Mouse (Mus musculus): ENCODE measurements at regions not wholly inside any gene's neighbourhood (a gene's known extent, or its start where the extent isn't known, plus 50 kb on each side); places are given as distances from the start of the nearest gene placed in this dataset.
A peak's percentile ranks its signal among the peaks of the same experiment; 100 is the strongest.
"Not testable (repeated sequence)": the region's sequence is repeated elsewhere in the genome, so short reads cannot be mapped to it uniquely, and the experiment has no call there.

- no peak overlapping the region for H3K9ac ChIP-seq (replicated peaks)
- 79% methylated on average over 3 of the region's 3 CpGs for WGBS
- H3K36me3 ChIP-seq: no peaks in the 10 kb centered on the region
- H3K27ac ChIP-seq: no peak overlapping the region
- H3K4me3 ChIP-seq (replicated peaks): no peak overlapping the region
- no peak for ATAC-seq
- 0 out of 2 replicates have a peak, but pooled peaks cover 3% of the 10 kb centered on the region for H3K4me1 ChIP-seq (replicated peaks)
- H3K27me3 ChIP-seq: no peaks in the 10 kb centered on the region
- no peak overlapping the region for H3K4me2 ChIP-seq (replicated peaks)
- no peaks in the 10 kb centered on the region for H3K9me3 ChIP-seq
Observed at GRCm38 (mm10) chr5:39215016-39215415, 338.4 kb upstream of the Clnk start.

- ATAC-seq: peak; percentile 56; the same call in 1 of the 2 replicates
- Histone ChIP-seq H3K36me3 (no peaks in the 10 kb centered on the region), H3K9me3 (no peaks in the 10 kb centered on the region), H3K4me2 (replicated peaks) (no peak overlapping the region), H3K4me3 (replicated peaks) (no peak overlapping the region), H3K27ac (no peak overlapping the region), H3K4me1 (replicated peaks) (0 out of 2 replicates have a peak, but pooled peaks cover 3% of the 10 kb centered on the region), H3K27me3 (no peaks in the 10 kb centered on the region), H3K9ac (replicated peaks) (no peak overlapping the region)
Observed at GRCm38 (mm10) chr5:39212550-39212949, 335.9 kb upstream of the Clnk start.

- ATAC-seq: no peak
- H3K9ac ChIP-seq (replicated peaks): no peak overlapping the region
Observed at GRCm38 (mm10) chr5:39198856-39199255, 322.2 kb upstream of the Clnk start.

GRCm38 (mm10) chr5:39191153-39191552 lies 314.5 kb upstream of the Clnk start:
- H3K9me3 ChIP-seq; H3K4me1 ChIP-seq (replicated peaks); H3K27ac ChIP-seq; H3K9ac ChIP-seq (replicated peaks); H3K36me3 ChIP-seq; H3K4me2 ChIP-seq (replicated peaks); H3K27me3 ChIP-seq; ATAC-seq; H3K4me3 ChIP-seq (replicated peaks): not testable (repeated sequence)
- WGBS: 87% methylated on average over 3 of the region's 4 CpGs

More at GRCm38 (mm10) chr5:39198856-39199255, 322.2 kb upstream of the Clnk start:
- Histone ChIP-seq H3K4me2 (replicated peaks) (no peak overlapping the region), H3K9me3 (no peaks in the 10 kb centered on the region), H3K36me3 (no peaks in the 10 kb centered on the region), H3K4me3 (replicated peaks) (no peak overlapping the region), H3K27me3 (no peaks in the 10 kb centered on the region), H3K27ac (no peak overlapping the region), H3K4me1 (replicated peaks) (no peaks in the 10 kb centered on the region)

GRCm38 (mm10) chr5:39181616-39182402 lies 305.2 kb upstream of the Clnk start:
- H3K36me3 ChIP-seq: no peaks in the 10 kb centered on the region
- no peak overlapping the region for H3K4me3 ChIP-seq (replicated peaks)
- peaks cover 12% of the 10 kb centered on the region; the same call in 1 of the 2 replicates for H3K4me1 ChIP-seq (replicated peaks)
- H3K4me2 ChIP-seq (replicated peaks): no peak overlapping the region
- no peak overlapping the region for H3K9ac ChIP-seq (replicated peaks)
- ATAC-seq: peak; percentile 90
- H3K9me3 ChIP-seq: no peaks in the 10 kb centered on the region
- no peaks in the 10 kb centered on the region for H3K27me3 ChIP-seq
- WGBS: 71% methylated on average over 2 of the region's 2 CpGs
- peak overlapping the region; percentile 41 for H3K27ac ChIP-seq

- WGBS: 48% methylated on average over 4 of the region's 4 CpGs
- Histone ChIP-seq H3K36me3 (no peaks in the 10 kb centered on the region), H3K27me3 (no peaks in the 10 kb centered on the region), H3K9ac (replicated peaks) (no peak overlapping the region), H3K27ac (peak overlapping the region; percentile 37; the same call in 1 of the 2 replicates), H3K4me3 (replicated peaks) (no peak overlapping the region), H3K9me3 (no peaks in the 10 kb centered on the region), H3K4me1 (replicated peaks) (peaks cover 12% of the 10 kb centered on the region; the same call in 1 of the 2 replicates), H3K4me2 (replicated peaks) (no peak overlapping the region)
- ATAC-seq: peak; percentile 37; the same call in 1 of the 2 replicates
Observed at GRCm38 (mm10) chr5:39181028-39181427, 304.4 kb upstream of the Clnk start.

- Histone ChIP-seq H3K36me3 (no peaks in the 10 kb centered on the region), H3K9ac (replicated peaks) (no peak overlapping the region), H3K27ac (no peak overlapping the region), H3K4me3 (replicated peaks) (no peak overlapping the region), H3K4me2 (replicated peaks) (no peak overlapping the region), H3K4me1 (replicated peaks) (peaks cover 12% of the 10 kb centered on the region; the same call in 1 of the 2 replicates), H3K27me3 (no peaks in the 10 kb centered on the region), H3K9me3 (no peaks in the 10 kb centered on the region)
- WGBS: 27% methylated on average over 2 of the region's 2 CpGs
- ATAC-seq: no peak
Observed at GRCm38 (mm10) chr5:39177891-39178290, 301.3 kb upstream of the Clnk start.

GRCm38 (mm10) chr5:39176906-39177305 lies 300.3 kb upstream of the Clnk start:
- Histone ChIP-seq H3K4me2 (replicated peaks) (no peak overlapping the region), H3K4me3 (replicated peaks) (no peak overlapping the region), H3K4me1 (replicated peaks) (peaks cover 12% of the 10 kb centered on the region; the same call in 1 of the 2 replicates), H3K9me3 (no peaks in the 10 kb centered on the region), H3K27ac (no peak overlapping the region), H3K36me3 (no peaks in the 10 kb centered on the region), H3K27me3 (no peaks in the 10 kb centered on the region), H3K9ac (replicated peaks) (no peak overlapping the region)
- WGBS: 87% methylated on average over 2 of the region's 2 CpGs
- ATAC-seq: no peak

- Histone ChIP-seq H3K36me3 (no peaks in the 10 kb centered on the region), H3K27ac (no peak overlapping the region)
Observed at GRCm38 (mm10) chr5:39173491-39173890, 296.9 kb upstream of the Clnk start.

GRCm38 (mm10) chr5:39159651-39160050 lies 283.0 kb upstream of the Clnk start:
- no peak overlapping the region for H3K9ac ChIP-seq (replicated peaks)
- no peaks in the 10 kb centered on the region for H3K9me3 ChIP-seq
- WGBS: 88% methylated on average over 3 of the region's 3 CpGs
- no peak for ATAC-seq
- H3K27me3 ChIP-seq: no peaks in the 10 kb centered on the region
- no peaks in the 10 kb centered on the region for H3K36me3 ChIP-seq
- no peak overlapping the region for H3K27ac ChIP-seq
- H3K4me3 ChIP-seq (replicated peaks): no peak overlapping the region
- H3K4me2 ChIP-seq (replicated peaks): no peak overlapping the region
- H3K4me1 ChIP-seq (replicated peaks): no peaks in the 10 kb centered on the region

More at GRCm38 (mm10) chr5:39173491-39173890, 296.9 kb upstream of the Clnk start:
- WGBS: 90% methylated on average over 3 of the region's 3 CpGs
- H3K27me3 ChIP-seq: no peaks in the 10 kb centered on the region
- no peaks in the 10 kb centered on the region for H3K9me3 ChIP-seq
- no peak overlapping the region for H3K4me3 ChIP-seq (replicated peaks)
- H3K4me1 ChIP-seq (replicated peaks): 0 out of 2 replicates have a peak, but pooled peaks cover 4% of the 10 kb centered on the region
- no peak overlapping the region for H3K4me2 ChIP-seq (replicated peaks)
- no peak for ATAC-seq
- H3K9ac ChIP-seq (replicated peaks): no peak overlapping the region

GRCm38 (mm10) chr5:39155763-39156162 lies 279.2 kb upstream of the Clnk start:
- H3K9me3 ChIP-seq: no peaks in the 10 kb centered on the region
- ATAC-seq: no peak
- no peaks in the 10 kb centered on the region for H3K27me3 ChIP-seq
- no peak overlapping the region for H3K9ac ChIP-seq (replicated peaks)
- no peak overlapping the region for H3K4me3 ChIP-seq (replicated peaks)
- no peak overlapping the region for H3K27ac ChIP-seq
- H3K4me1 ChIP-seq (replicated peaks): no peaks in the 10 kb centered on the region
- no peak overlapping the region for H3K4me2 ChIP-seq (replicated peaks)
- H3K36me3 ChIP-seq: no peaks in the 10 kb centered on the region
- WGBS: 96% methylated on average over 1 of the region's 1 CpGs

- ATAC-seq: no peak
- H3K27me3 ChIP-seq: no peaks in the 10 kb centered on the region
Observed at GRCm38 (mm10) chr5:39153291-39153794, 276.7 kb upstream of the Clnk start.

More at GRCm38 (mm10) chr5:39153291-39153794, 276.7 kb upstream of the Clnk start:
- no peak overlapping the region for H3K4me2 ChIP-seq (replicated peaks)
- H3K9me3 ChIP-seq: no peaks in the 10 kb centered on the region
- no peaks in the 10 kb centered on the region for H3K36me3 ChIP-seq
- H3K9ac ChIP-seq (replicated peaks): no peak overlapping the region
- H3K4me1 ChIP-seq (replicated peaks): no peaks in the 10 kb centered on the region
- H3K4me3 ChIP-seq (replicated peaks): no peak overlapping the region
- no peak overlapping the region for H3K27ac ChIP-seq
